Mouse (Mus musculus): ENCODE results near the gene Slc6a11.
A peak's percentile ranks its signal among the peaks of the same experiment; 100 is the strongest.

Slc6a11 gene

DNA sequence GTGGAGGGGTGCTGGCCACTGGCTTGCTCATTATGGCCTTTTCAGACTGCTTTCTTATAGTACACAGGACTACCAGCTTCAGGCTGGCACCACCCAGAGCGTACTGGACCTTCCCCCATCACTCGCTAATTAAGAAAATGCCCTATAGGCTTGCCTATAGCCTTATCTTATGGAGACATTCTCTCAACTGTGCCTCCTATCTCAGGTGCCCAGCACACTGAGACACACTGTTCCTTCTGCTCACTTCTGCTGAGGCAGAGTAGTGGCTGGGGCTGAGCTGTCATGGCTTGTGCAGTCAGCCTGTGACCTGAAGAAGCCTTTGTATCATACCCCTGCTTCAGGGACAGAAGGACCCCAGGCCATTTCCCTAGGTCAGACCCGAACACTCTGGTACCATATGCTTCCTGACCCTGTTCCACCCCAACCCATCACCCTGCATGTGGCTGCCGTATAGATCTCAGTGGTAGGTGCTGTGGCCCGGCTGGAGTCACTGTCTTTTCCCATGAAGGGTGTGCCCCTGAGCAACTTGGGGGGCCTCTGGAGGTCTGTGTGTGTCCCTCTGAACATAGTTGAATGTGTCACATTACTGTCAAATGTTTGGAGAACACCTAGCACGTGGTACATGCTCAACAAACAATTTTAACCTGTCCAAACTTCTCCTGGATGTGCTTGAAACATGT, 14.7 kb downstream of the Slc6a11 start:
- DNase-seq (ENCODE audit: low read depth, low spot score) = no peak
- Histone ChIP-seq H3K27me3 (ENCODE audit: control insufficient read depth, insufficient read depth, low read length, poor library complexity, severe bottlenecking) (no peaks in the 10 kb centered on the region), H3K36me3 (ENCODE audit: control insufficient read depth, insufficient read depth, low read length, poor library complexity, severe bottlenecking) (no peaks in the 10 kb centered on the region)

DNA sequence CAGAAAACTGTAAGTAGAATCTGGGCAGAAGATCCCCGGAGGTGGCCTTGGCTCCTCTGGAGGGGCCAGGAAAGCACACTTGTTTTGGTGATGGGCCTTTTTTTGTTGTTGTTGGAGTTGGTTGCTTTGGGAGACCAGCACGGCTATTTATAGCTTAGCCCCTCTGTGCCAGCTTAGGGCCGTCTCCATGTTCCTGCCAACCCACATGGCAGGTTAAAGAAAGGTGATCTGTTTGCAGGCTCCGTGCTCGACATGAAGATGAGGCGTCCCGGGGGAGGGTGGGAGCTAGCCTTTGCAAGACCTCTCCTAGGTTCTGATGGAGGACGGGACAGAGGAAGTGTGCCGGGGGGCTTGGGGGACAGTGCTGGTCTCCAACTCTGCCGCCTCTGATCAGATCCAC, 24.7 kb downstream of the Slc6a11 start:
- H3K27me3 ChIP-seq (ENCODE audit: control insufficient read depth, insufficient read depth, low read length, poor library complexity, severe bottlenecking) = no peaks in the 10 kb centered on the region
- H3K36me3 ChIP-seq (ENCODE audit: control insufficient read depth, insufficient read depth, low read length, poor library complexity, severe bottlenecking) = no peaks in the 10 kb centered on the region
- no peak for DNase-seq (ENCODE audit: low read depth, low spot score)

DNA sequence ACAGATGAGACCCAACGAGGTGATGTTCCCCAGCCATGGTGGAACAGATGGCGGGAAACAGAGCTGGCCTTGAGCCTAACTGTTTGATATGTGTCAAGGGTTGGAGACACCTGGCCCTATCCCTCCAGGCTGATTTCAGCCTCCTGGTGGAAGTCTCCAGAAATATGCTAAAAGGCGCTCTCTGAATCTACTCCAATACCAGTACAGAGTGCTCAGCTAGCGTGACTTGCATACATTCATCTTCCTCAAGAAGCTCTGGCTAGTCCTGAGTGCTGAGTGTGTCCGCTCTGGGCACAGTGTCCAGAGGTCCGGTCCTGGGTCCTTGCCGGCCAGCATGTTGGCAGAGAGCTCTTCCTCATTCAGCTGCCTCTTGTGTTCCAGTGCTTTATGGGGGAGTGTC, 27.8 kb downstream of the Slc6a11 start:
- no peak for DNase-seq (ENCODE audit: low read depth, low spot score)
- Histone ChIP-seq H3K36me3 (ENCODE audit: control insufficient read depth, insufficient read depth, low read length, poor library complexity, severe bottlenecking) (no peaks in the 10 kb centered on the region), H3K27me3 (ENCODE audit: control insufficient read depth, insufficient read depth, low read length, poor library complexity, severe bottlenecking) (no peaks in the 10 kb centered on the region)

GRCm38 (mm10) chr6:114160732-114161131, 29.7 kb downstream of the Slc6a11 start:
- Histone ChIP-seq H3K27me3 (ENCODE audit: control insufficient read depth, insufficient read depth, low read length, poor library complexity, severe bottlenecking) (no peaks in the 10 kb centered on the region), H3K36me3 (ENCODE audit: control insufficient read depth, insufficient read depth, low read length, poor library complexity, severe bottlenecking) (no peaks in the 10 kb centered on the region)
- DNase-seq (ENCODE audit: low read depth, low spot score) = no peak

DNA sequence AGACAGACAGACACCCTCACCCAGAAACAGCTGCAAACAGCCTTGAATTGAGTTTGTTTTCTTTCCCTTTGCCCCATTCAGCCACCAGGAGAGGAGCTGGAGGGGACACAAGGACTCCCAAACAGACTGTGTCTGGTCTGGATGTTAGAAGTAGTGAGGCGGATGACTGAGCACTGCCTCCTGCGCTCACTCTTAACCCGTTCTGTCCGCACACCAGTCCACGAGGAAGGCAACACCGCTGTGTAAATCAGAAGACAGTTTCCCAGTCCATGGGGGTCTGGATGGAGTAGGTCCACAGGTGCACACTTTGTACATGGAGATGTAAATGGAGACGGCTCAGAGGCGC, 43.0 kb downstream of the Slc6a11 start:
- no peak for DNase-seq (ENCODE audit: low read depth, low spot score)
- Histone ChIP-seq H3K27me3 (ENCODE audit: control insufficient read depth, insufficient read depth, low read length, poor library complexity, severe bottlenecking) (no peaks in the 10 kb centered on the region), H3K36me3 (ENCODE audit: control insufficient read depth, insufficient read depth, low read length, poor library complexity, severe bottlenecking) (no peaks in the 10 kb centered on the region)

- no peaks in the 10 kb centered on the region for H3K27me3 ChIP-seq (ENCODE audit: control insufficient read depth, insufficient read depth, low read length, poor library complexity, severe bottlenecking)
- DNase-seq (ENCODE audit: low read depth, low spot score) = no peak
- H3K36me3 ChIP-seq (ENCODE audit: control insufficient read depth, insufficient read depth, low read length, poor library complexity, severe bottlenecking) = no peaks in the 10 kb centered on the region
Observed at GRCm38 (mm10) chr6:114174398-114175140, 43.5 kb downstream of the Slc6a11 start.

GRCm38 (mm10) chr6:114178141-114178540, 47.1 kb downstream of the Slc6a11 start:
- DNase-seq (ENCODE audit: low read depth, low spot score) = no peak
- no peaks in the 10 kb centered on the region for H3K27me3 ChIP-seq (ENCODE audit: control insufficient read depth, insufficient read depth, low read length, poor library complexity, severe bottlenecking)
- H3K36me3 ChIP-seq (ENCODE audit: control insufficient read depth, insufficient read depth, low read length, poor library complexity, severe bottlenecking) = no peaks in the 10 kb centered on the region

- no peaks in the 10 kb centered on the region for H3K36me3 ChIP-seq (ENCODE audit: control insufficient read depth, insufficient read depth, low read length, poor library complexity, severe bottlenecking)
- H3K27me3 ChIP-seq (ENCODE audit: control insufficient read depth, insufficient read depth, low read length, poor library complexity, severe bottlenecking) = no peaks in the 10 kb centered on the region
- DNase-seq (ENCODE audit: low read depth, low spot score) = no peak
Observed at GRCm38 (mm10) chr6:114182366-114183179, 51.5 kb downstream of the Slc6a11 start.

DNA sequence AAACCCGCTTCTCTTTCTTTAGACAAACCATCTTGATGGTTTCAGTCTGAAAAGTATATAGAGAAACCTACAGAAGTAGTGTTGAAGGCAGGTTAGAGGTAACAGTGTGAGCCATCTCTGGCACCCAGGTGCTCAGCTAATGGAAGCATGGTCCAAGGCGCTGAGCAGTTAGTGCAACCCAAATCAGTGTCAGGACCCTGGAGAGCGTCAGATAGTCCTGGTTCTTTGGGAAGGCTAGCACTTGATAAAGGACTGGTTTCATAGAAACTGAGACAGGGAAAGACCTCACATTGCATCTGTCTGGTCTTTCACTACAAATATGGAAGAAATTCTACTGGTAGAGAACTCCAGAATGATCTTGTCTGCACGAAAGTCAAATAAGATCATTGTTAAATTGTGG, 56.1 kb downstream of the Slc6a11 start:
- Histone ChIP-seq H3K27me3 (ENCODE audit: control insufficient read depth, insufficient read depth, low read length, poor library complexity, severe bottlenecking) (no peaks in the 10 kb centered on the region), H3K36me3 (ENCODE audit: control insufficient read depth, insufficient read depth, low read length, poor library complexity, severe bottlenecking) (no peaks in the 10 kb centered on the region)
- no peak for DNase-seq (ENCODE audit: low read depth, low spot score)

- no peaks in the 10 kb centered on the region for H3K36me3 ChIP-seq (ENCODE audit: control insufficient read depth, insufficient read depth, low read length, poor library complexity, severe bottlenecking)
- H3K27me3 ChIP-seq (ENCODE audit: control insufficient read depth, insufficient read depth, low read length, poor library complexity, severe bottlenecking) = no peaks in the 10 kb centered on the region
- DNase-seq (ENCODE audit: low read depth, low spot score) = no peak
Observed at GRCm38 (mm10) chr6:114188869-114189268, 57.8 kb downstream of the Slc6a11 start.

GRCm38 (mm10) chr6:114195998-114196397, 65.0 kb downstream of the Slc6a11 start:
- no peaks in the 10 kb centered on the region for H3K27me3 ChIP-seq (ENCODE audit: control insufficient read depth, insufficient read depth, low read length, poor library complexity, severe bottlenecking)
- H3K36me3 ChIP-seq (ENCODE audit: control insufficient read depth, insufficient read depth, low read length, poor library complexity, severe bottlenecking) = no peaks in the 10 kb centered on the region
- no peak for DNase-seq (ENCODE audit: low read depth, low spot score)

DNA sequence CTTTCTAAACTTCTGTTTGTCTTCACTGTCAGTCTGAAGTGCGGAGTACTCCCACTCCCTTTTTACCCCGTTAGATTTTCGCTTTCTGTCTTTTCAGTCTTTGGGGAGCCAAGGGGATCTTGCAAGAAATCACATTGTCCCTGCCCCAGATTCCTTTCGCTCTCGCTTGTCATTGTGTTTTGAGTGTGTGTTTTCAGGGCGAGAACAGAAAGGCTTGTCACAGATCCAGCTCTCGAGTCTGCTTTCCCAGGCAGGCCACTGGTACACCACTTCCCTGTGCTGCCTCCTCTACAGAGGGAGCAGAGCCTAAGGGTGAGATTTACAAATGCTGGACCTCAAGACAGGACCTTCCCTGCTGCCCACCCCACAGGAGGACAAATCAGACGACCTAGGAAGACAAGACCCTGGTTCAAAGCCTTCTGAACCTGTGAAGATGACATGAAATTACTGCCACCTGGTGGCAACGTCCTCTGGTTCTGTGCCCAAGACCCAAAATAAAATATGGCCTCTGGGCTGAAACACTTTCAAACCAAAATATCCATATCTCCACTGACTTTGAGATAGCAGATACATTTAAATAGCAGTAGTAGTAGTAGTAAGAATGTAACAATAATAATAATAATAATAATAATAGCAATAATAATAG, 68.3 kb downstream of the Slc6a11 start:
- H3K36me3 ChIP-seq (ENCODE audit: control insufficient read depth, insufficient read depth, low read length, poor library complexity, severe bottlenecking) = no peaks in the 10 kb centered on the region
- H3K27me3 ChIP-seq (ENCODE audit: control insufficient read depth, insufficient read depth, low read length, poor library complexity, severe bottlenecking) = no peaks in the 10 kb centered on the region
- peak; percentile 3 for DNase-seq (ENCODE audit: low read depth, low spot score)

DNA sequence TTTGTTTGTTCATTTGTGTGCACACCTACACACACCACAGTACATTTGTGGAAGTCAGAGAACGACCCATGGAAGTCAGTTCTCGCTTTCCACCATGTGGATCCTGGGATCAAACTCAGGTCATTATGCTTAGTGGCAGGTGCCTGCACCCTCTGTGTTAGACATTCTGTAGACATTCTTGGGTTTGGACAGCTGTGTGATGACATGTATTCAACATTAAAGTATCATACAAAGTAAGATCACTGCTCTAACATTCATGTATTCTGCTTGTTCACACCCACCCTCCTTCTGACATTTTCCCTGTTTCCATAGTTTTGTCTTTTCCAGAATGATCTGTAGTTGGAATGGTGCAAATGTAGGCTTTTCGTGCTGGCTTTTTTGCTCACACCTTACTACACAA, 73.5 kb downstream of the Slc6a11 start:
- no peaks in the 10 kb centered on the region for H3K27me3 ChIP-seq (ENCODE audit: control insufficient read depth, insufficient read depth, low read length, poor library complexity, severe bottlenecking)
- no peak for DNase-seq (ENCODE audit: low read depth, low spot score)
- no peaks in the 10 kb centered on the region for H3K36me3 ChIP-seq (ENCODE audit: control insufficient read depth, insufficient read depth, low read length, poor library complexity, severe bottlenecking)

DNA sequence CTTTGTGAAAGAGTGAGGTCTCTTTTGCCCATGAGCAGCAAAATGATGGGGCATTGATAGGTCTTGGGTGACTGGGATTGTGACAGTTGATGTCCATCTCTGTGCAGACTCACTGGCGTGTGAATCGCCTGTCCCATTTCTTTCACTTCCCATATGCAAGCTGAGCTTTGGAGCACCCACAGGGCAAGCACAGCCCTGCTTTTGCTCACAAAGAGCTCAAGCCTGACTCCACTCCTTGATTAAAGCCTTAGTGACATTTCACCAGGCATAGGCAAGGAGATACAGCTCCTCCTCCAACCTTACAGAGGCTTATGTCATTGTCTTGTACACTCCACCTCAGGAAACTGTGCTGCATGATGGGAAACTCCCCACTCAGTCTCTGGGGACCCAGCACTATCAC, 77.3 kb downstream of the Slc6a11 start:
- DNase-seq (ENCODE audit: low read depth, low spot score) = no peak
- no peaks in the 10 kb centered on the region for H3K36me3 ChIP-seq (ENCODE audit: control insufficient read depth, insufficient read depth, low read length, poor library complexity, severe bottlenecking)
- H3K27me3 ChIP-seq (ENCODE audit: control insufficient read depth, insufficient read depth, low read length, poor library complexity, severe bottlenecking) = no peaks in the 10 kb centered on the region

GRCm38 (mm10) chr6:114214393-114214792, 83.4 kb downstream of the Slc6a11 start:
- no peaks in the 10 kb centered on the region for H3K27me3 ChIP-seq (ENCODE audit: control insufficient read depth, insufficient read depth, low read length, poor library complexity, severe bottlenecking)
- no peaks in the 10 kb centered on the region for H3K36me3 ChIP-seq (ENCODE audit: control insufficient read depth, insufficient read depth, low read length, poor library complexity, severe bottlenecking)
- no peak for DNase-seq (ENCODE audit: low read depth, low spot score)
